Mouse (Mus musculus): ENCODE measurements at regions not wholly inside any gene's neighbourhood (a gene's known extent, or its start where the extent isn't known, plus 50 kb on each side); places are given as distances from the start of the nearest gene placed in this dataset.

DNA sequence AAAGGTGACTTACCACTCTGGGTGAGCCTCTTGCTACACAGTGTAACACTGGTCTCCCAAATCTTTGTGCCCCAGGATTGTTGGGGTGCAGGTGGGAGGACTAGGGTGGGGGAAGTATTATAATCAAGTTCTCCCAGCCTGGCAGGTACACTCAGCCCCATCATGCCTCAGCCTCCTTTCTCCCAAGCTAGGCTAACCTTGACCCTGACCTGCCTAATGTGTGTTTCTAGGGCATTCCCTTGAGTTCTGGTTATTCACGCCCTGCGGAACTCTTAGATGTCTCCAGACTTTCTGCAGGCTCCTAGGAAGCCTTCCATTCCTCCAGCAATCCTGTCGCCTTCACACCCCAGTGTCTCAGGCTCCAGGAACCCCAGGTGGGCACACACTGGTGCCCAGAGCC lies 73.5 kb downstream of the Gadd45g start:
- no peak for TF ChIP-seq CTCF (conservative IDR thresholded peaks at IDR 0.05; ENCODE audit: insufficient read depth, insufficient read length, low read depth, low read length)
- no peak for TF ChIP-seq POLR2A (IDR thresholded peaks at IDR 0.05; ENCODE audit: low read depth, low read length)
